Mouse (Mus musculus) C2C12 (cell line): ENCODE measurements around the gene Prkg1.

ENCODE experiments used
- CTCF ChIP-seq: IDR thresholded peaks from one replicate; pipeline ENCODE4 v1.5.1; 2011; ENCODE audit not compliant: control insufficient read depth, insufficient read depth, insufficient read length
- MYOD1 ChIP-seq: IDR thresholded peaks from one replicate; pipeline ENCODE4 v1.6.1; 2011; ENCODE audit warnings: low read depth; ENCODE audit not compliant: control insufficient read depth, insufficient read length
- MYOG ChIP-seq: IDR thresholded peaks from one replicate; pipeline ENCODE4 v1.6.1; 2011; ENCODE audit not compliant: control insufficient read depth, insufficient read length; ENCODE audit errors: extremely low read depth
- USF1 ChIP-seq: IDR thresholded peaks from one replicate; pipeline ENCODE4 v1.6.1; 2011; ENCODE audit warnings: low read depth, mild to moderate bottlenecking, control low read depth, moderate library complexity

DNA sequence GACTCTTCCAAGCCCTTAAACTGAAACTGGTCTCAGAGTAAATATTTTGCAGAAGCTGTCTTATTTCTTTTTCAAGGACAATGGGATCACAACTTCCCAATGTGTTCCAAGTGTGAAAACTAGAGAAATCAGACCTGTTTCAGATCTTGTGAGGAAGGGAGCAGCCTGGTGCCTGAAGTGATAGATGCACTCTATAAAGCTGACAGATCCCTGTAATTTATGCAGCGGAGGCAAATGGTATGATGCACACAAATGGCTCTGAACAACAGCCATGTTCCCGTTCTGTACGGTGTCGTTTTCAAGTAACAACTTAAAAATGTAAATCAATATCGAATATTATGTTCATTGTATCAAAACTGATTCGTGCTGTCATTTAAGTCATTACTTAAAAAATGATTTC, 1076.9 kb downstream of the Prkg1 start:
- TF ChIP-seq CTCF: no peak
- no peak for TF ChIP-seq MYOG
- TF ChIP-seq USF1: no peak
- TF ChIP-seq MYOD1: no peak
